Mouse (Mus musculus) myocyte (in vitro differentiated cells): ENCODE measurements around the gene Hs6st2. TPM values are rescaled to one million over a fixed set of nuclear protein-coding genes. Genes with fewer than 3 reads are reported as not detected.

Experiments
- H3K27me3 ChIP-seq: one replicate; pipeline ENCODE4 v1.6.1; 2011; ENCODE audit not compliant: control insufficient read depth, insufficient read depth, insufficient read length
- H3K36me3 ChIP-seq: one replicate; pipeline ENCODE4 v1.6.1; 2011; ENCODE audit not compliant: control insufficient read depth, insufficient read depth
- H3K4me2 ChIP-seq: one replicate; pipeline ENCODE4 v1.6.1; 2011; ENCODE audit warnings: low read depth, control low read depth
- H3K4me3 ChIP-seq: one replicate; pipeline ENCODE4 v1.5.1; 2011; ENCODE audit warnings: mild to moderate bottlenecking, control low read depth, moderate library complexity
- H3K79me2 ChIP-seq: one replicate; pipeline ENCODE4 v1.6.1; 2011; ENCODE audit not compliant: control insufficient read depth, insufficient read depth
- H3ac ChIP-seq: one replicate; pipeline ENCODE4 v1.6.1; 2011; ENCODE audit not compliant: control insufficient read depth, insufficient read length
- CEBPB ChIP-seq: IDR thresholded peaks from 2 replicates; pipeline ENCODE4 v1.6.1; 2011; ENCODE audit warnings: mild to moderate bottlenecking, moderate library complexity; ENCODE audit not compliant: poor library complexity, insufficient read depth, severe bottlenecking
- E2F4 ChIP-seq: IDR thresholded peaks from one replicate; pipeline ENCODE4 v1.6.1; 2011; ENCODE audit warnings: mild to moderate bottlenecking, control low read depth, moderate library complexity; ENCODE audit not compliant: insufficient read depth
- MAX ChIP-seq: IDR thresholded peaks from one replicate; pipeline ENCODE4 v1.6.1; 2011; ENCODE audit warnings: low read depth, mild to moderate bottlenecking, control low read depth
- MYOD1 ChIP-seq, 3 experiments: IDR thresholded peaks; one replicate each; pipeline ENCODE4 v1.6.1; 2011; ENCODE audit warnings: control low read depth in 2 of 3, low read depth in 2 of 3, mild to moderate bottlenecking in 2 of 3, moderate library complexity in 1 of 3; ENCODE audit not compliant: insufficient read length in 2 of 3, control insufficient read depth in 1 of 3
- MYOG ChIP-seq, 3 experiments: IDR thresholded peaks; one replicate each; pipeline ENCODE4 v1.6.1; 2011; ENCODE audit warnings: control low read depth in 2 of 3, low read depth in 2 of 3, mild to moderate bottlenecking in 2 of 3; ENCODE audit not compliant: insufficient read length in 2 of 3, control insufficient read depth in 1 of 3, insufficient read depth in 1 of 3
- POLR2A ChIP-seq: IDR thresholded peaks from one replicate; pipeline ENCODE4 v1.6.1; 2011; ENCODE audit warnings: low read depth, mild to moderate bottlenecking, control low read depth, moderate library complexity; ENCODE audit not compliant: insufficient read length
- POLR2AphosphoS2 ChIP-seq: IDR thresholded peaks from one replicate; pipeline ENCODE4 v1.6.1; 2011; ENCODE audit warnings: low read depth, control low read depth; ENCODE audit not compliant: insufficient read length
- REST ChIP-seq: IDR thresholded peaks from one replicate; pipeline ENCODE4 v1.6.1; 2011; ENCODE audit warnings: mild to moderate bottlenecking, control low read depth, moderate library complexity; ENCODE audit not compliant: insufficient read depth, insufficient read length
- SRF ChIP-seq: IDR thresholded peaks from one replicate; pipeline ENCODE4 v1.6.1; 2011; ENCODE audit warnings: low read depth; ENCODE audit not compliant: control insufficient read depth, insufficient read length
- TCF12 ChIP-seq: IDR thresholded peaks from one replicate; pipeline ENCODE4 v1.6.1; 2011; ENCODE audit warnings: mild to moderate bottlenecking, control low read depth; ENCODE audit not compliant: poor library complexity, insufficient read depth, severe bottlenecking
- TCF3 ChIP-seq: IDR thresholded peaks from one replicate; pipeline ENCODE4 v1.6.1; 2011; ENCODE audit warnings: low read depth, control low read depth; ENCODE audit not compliant: insufficient read length
- USF1 ChIP-seq: IDR thresholded peaks from one replicate; pipeline ENCODE4 v1.6.1; 2011; ENCODE audit warnings: low read depth, mild to moderate bottlenecking, control low read depth, moderate library complexity
- polyA plus RNA-seq: library from polyadenylated mRNA; unstranded; fragments of >200 nt; fragmentation: generic; extraction: Trizol; gene quantifications from one replicate; pipeline ENCODE4 v1.2.1, GENCODE M21; 2012; ENCODE audit warnings: missing spikeins

The Hs6st2 gene
- polyA plus RNA-seq, 1 experiment = 0.38 TPM

DNA sequence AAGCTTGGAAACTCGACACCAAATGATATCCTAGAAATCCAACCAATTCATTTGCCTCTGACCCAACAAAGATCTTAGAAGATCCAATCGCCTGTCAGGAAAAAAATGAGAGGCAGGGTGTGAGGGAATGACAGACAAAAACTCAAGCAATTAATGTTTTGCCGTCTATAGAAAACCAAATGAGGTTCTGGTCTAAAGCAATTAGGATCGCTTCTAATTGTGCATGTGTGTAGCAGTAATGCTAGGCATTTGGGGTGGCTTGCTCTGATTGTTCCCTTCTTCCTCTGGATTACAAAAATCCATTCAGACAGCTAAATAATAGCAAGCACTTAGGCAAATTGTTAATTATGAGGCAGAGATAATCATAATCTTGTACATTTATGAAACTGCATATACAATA is 212.2 kb downstream of the Hs6st2 start:
- Histone ChIP-seq H3K27me3 (no peaks in the 10 kb centered on the region), H3K79me2 (no peaks in the 10 kb centered on the region), H3K4me3 (no peak overlapping the region), H3K4me2 (no peak overlapping the region), H3ac (no peak overlapping the region), H3K36me3 (no peaks in the 10 kb centered on the region)
- TF ChIP-seq TCF12 = no peak
- TF ChIP-seq REST = no peak
- TF ChIP-seq POLR2AphosphoS2 = no peak
- TF ChIP-seq TCF3 = no peak
- TF ChIP-seq MYOG (IDR thresholded peaks at IDR 0.05; ENCODE audit: control insufficient read depth in 1 of 3, insufficient read depth in 1 of 3, insufficient read length in 2 of 3, low read depth in 2 of 3) = no peak
- TF ChIP-seq USF1 = no peak
- TF ChIP-seq CEBPB = no peak
- TF ChIP-seq MYOD1 (IDR thresholded peaks at IDR 0.05; ENCODE audit: control insufficient read depth in 1 of 3, insufficient read length in 2 of 3, low read depth in 2 of 3) = no peak
- no peak for TF ChIP-seq SRF
- TF ChIP-seq POLR2A = no peak
- TF ChIP-seq E2F4 = no peak
- no peak for TF ChIP-seq MAX

- no peaks in the 10 kb centered on the region for H3K36me3 ChIP-seq
- no peak overlapping the region for H3K4me3 ChIP-seq
- no peaks in the 10 kb centered on the region for H3K79me2 ChIP-seq
- H3ac ChIP-seq = no peak overlapping the region
- H3K27me3 ChIP-seq = no peaks in the 10 kb centered on the region
- H3K4me2 ChIP-seq = no peak overlapping the region
- TF ChIP-seq E2F4 (no peak), TCF3 (no peak), MAX (no peak), POLR2A (no peak), MYOD1 (IDR thresholded peaks at IDR 0.05; ENCODE audit: control insufficient read depth in 1 of 3, insufficient read length in 2 of 3, low read depth in 2 of 3) (no peak)
Measured at GRCm38 (mm10) chrX:51461413-51461812, 220.2 kb downstream of the Hs6st2 start.

DNA sequence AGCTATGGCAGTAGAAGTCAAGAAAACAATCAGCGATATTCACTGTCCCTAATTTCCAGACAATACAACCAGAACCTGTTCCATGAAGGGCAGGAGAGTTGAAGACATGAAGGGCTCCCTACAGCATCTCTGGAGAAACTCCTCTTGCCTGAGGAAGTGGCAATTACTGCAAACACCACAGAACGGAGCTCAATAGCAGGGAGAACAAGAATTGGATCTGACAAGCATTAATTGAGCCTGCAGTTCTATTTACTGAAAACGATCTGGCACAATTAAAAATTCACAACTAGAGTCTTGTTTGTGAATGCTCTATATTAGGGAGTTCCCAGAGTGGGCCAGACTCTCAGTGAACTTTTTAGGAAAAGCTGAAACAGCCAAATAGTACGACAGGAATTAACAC is 238.3 kb downstream of the Hs6st2 start:
- H3K79me2 ChIP-seq = no peaks in the 10 kb centered on the region
- H3K4me2 ChIP-seq = no peak overlapping the region
- no peak overlapping the region for H3ac ChIP-seq
- H3K4me3 ChIP-seq = no peak overlapping the region
- no peaks in the 10 kb centered on the region for H3K36me3 ChIP-seq
- no peak for TF ChIP-seq MYOD1 (IDR thresholded peaks at IDR 0.05; ENCODE audit: control insufficient read depth in 1 of 3, insufficient read length in 2 of 3, low read depth in 2 of 3)
- TF ChIP-seq TCF3 = no peak
- no peak for TF ChIP-seq MYOG (IDR thresholded peaks at IDR 0.05; ENCODE audit: control insufficient read depth in 1 of 3, insufficient read depth in 1 of 3, insufficient read length in 2 of 3, low read depth in 2 of 3)
- TF ChIP-seq MAX = no peak
- TF ChIP-seq REST = no peak
- no peak for TF ChIP-seq SRF
- no peak for TF ChIP-seq USF1
- no peak for TF ChIP-seq CEBPB
- TF ChIP-seq TCF12 = no peak
- TF ChIP-seq POLR2A = no peak
- TF ChIP-seq E2F4 = no peak
- TF ChIP-seq POLR2AphosphoS2 = no peak
- no peaks in the 10 kb centered on the region for H3K27me3 ChIP-seq

GRCm38 (mm10) chrX:51431706-51432105 is 249.9 kb downstream of the Hs6st2 start:
- H3K36me3 ChIP-seq = no peaks in the 10 kb centered on the region
- H3K27me3 ChIP-seq = no peaks in the 10 kb centered on the region
- TF ChIP-seq CEBPB = no peak
- no peak for TF ChIP-seq E2F4
- H3K79me2 ChIP-seq = no peaks in the 10 kb centered on the region
- no peak overlapping the region for H3K4me3 ChIP-seq
- H3ac ChIP-seq = no peak overlapping the region
- no peak overlapping the region for H3K4me2 ChIP-seq

DNA sequence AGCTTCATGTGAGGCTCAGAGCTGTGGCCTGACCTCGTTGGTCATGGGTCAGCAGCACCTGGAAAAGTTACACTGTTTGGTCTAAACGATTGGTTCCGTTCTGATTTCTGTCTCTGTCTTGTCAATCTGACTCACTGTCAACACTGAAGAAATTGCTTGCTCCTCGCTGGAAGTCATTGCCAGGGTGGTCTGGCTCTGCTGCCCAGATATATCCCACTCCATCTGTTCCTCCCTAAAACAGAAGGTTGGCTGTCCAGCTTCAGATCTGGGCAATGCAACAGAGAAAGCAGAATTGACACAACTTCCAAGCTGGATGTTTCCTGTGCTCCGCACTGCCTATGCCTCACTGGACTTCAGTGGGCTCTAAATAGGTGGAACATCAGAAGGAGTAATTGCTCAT is 256.6 kb downstream of the Hs6st2 start:
- Histone ChIP-seq H3K79me2 (no peaks in the 10 kb centered on the region), H3ac (no peak overlapping the region), H3K4me2 (no peak overlapping the region), H3K27me3 (no peaks in the 10 kb centered on the region), H3K36me3 (no peaks in the 10 kb centered on the region), H3K4me3 (no peak overlapping the region)
- no peak for TF ChIP-seq E2F4

GRCm38 (mm10) chrX:51410289-51410688 is 271.4 kb downstream of the Hs6st2 start:
- Histone ChIP-seq H3K4me2 (no peak overlapping the region), H3ac (no peak overlapping the region), H3K4me3 (no peak overlapping the region), H3K36me3 (no peaks in the 10 kb centered on the region), H3K79me2 (no peaks in the 10 kb centered on the region), H3K27me3 (no peaks in the 10 kb centered on the region)
- TF ChIP-seq POLR2A = no peak
- TF ChIP-seq SRF = no peak
- TF ChIP-seq TCF3 = no peak
- TF ChIP-seq TCF12 = no peak
- no peak for TF ChIP-seq MYOG (IDR thresholded peaks at IDR 0.05; ENCODE audit: control insufficient read depth in 1 of 3, insufficient read depth in 1 of 3, insufficient read length in 2 of 3, low read depth in 2 of 3)
- TF ChIP-seq CEBPB = no peak
- no peak for TF ChIP-seq POLR2AphosphoS2
- no peak for TF ChIP-seq REST
- TF ChIP-seq E2F4 = no peak
- no peak for TF ChIP-seq MAX
- TF ChIP-seq MYOD1 (IDR thresholded peaks at IDR 0.05; ENCODE audit: control insufficient read depth in 1 of 3, insufficient read length in 2 of 3, low read depth in 2 of 3) = no peak
- no peak for TF ChIP-seq USF1
